Mouse (Mus musculus) ES-E14 (cell line): ENCODE measurements around the gene Mettl17.

Experiments used
- CHD2 ChIP-seq: IDR thresholded peaks from 2 replicates; pipeline ENCODE4 v1.6.1; 2014; ENCODE audit warnings: mild to moderate bottlenecking, low read depth, low read length, inconsistent platforms
- HCFC1 ChIP-seq: IDR thresholded peaks from 2 replicates; pipeline ENCODE4 v1.6.1; 2012; ENCODE audit warnings: low read length, inconsistent platforms, borderline replicate concordance; ENCODE audit not compliant: insufficient read depth
- MAFK ChIP-seq: IDR thresholded peaks from 2 replicates; pipeline ENCODE4 v1.6.1; 2014; ENCODE audit warnings: mild to moderate bottlenecking, low read depth, low read length, inconsistent platforms; ENCODE audit not compliant: insufficient read depth
- ZC3H11A ChIP-seq: IDR thresholded peaks from 2 replicates; pipeline ENCODE4 v1.6.1; 2012; ENCODE audit warnings: low read depth, mild to moderate bottlenecking, inconsistent platforms, low read length, borderline replicate concordance
- ZNF384 ChIP-seq: IDR thresholded peaks from 2 replicates; pipeline ENCODE4 v1.6.1; 2012; ENCODE audit warnings: low read depth, low read length, inconsistent platforms

DNA sequence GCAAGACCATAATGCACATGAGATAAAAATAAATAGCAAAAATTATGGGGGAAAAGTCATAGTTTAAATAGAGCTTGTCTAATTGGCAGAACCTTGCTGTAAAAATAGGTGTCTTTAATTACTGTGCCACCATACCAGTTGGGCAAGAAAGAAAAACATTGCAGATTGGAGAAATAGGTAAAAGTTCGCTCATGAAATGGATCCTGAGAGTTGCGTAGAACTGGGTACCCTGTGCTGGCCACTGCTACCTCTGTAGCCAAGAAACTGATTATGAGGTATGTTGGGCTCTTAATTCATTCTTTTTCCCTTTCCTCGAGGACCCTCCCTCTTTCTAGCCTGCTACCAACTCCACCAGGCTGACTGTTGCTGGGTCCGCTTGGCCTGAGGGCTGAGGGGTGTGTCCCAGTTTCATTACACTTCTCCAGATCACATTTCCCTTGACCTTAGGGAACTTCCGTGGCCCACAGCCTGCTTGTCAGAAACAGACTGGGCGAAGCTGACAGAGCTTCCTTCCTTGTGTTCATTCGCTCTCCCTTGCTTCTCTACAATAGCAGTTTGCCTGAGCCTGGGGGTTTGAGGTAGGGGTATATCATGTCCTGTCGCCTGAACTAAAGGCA lies 56.4 kb downstream of the Mettl17 start:
- TF ChIP-seq MAFK: no peak
- TF ChIP-seq ZNF384: no peak
- TF ChIP-seq ZC3H11A: no peak
- no peak for TF ChIP-seq CHD2
- TF ChIP-seq HCFC1: no peak
